Mouse (Mus musculus) CH12.LX (cell line): ENCODE results near the gene Zfp239. TPM values are rescaled to one million over a fixed set of nuclear protein-coding genes. Genes with fewer than 3 reads are reported as not detected.

ENCODE experiments used
- DNase-seq: peaks from one replicate; pipeline ENCODE4 v3.0.0-alpha.2; 2013; ENCODE audit errors: extremely low read depth
- H3K27ac ChIP-seq: 2 replicates; pipeline ENCODE4 v1.5.1; 2012; ENCODE audit warnings: low read depth, mild to moderate bottlenecking, control low read depth, moderate library complexity; ENCODE audit not compliant: insufficient read depth
- H3K27me3 ChIP-seq: replicated peaks from 2 replicates; pipeline ENCODE3; 2012; ENCODE audit warnings: inconsistent platforms
- H3K36me3 ChIP-seq, 2 experiments: replicated peaks in 1 of 2; 2 replicates each; pipeline versions ENCODE3 to v1.6.1; 2012; ENCODE audit warnings: inconsistent platforms in 1 of 2, low read length in 1 of 2, mild to moderate bottlenecking in 1 of 2, mixed read lengths in 1 of 2, moderate library complexity in 1 of 2; ENCODE audit not compliant: control insufficient read depth in 1 of 2, insufficient read depth in 1 of 2
- H3K4me1 ChIP-seq, 2 experiments: 2 replicates each; pipeline ENCODE4 v1.6.1; 2012; ENCODE audit warnings: inconsistent platforms in 1 of 2, moderate library complexity in 1 of 2; ENCODE audit not compliant: insufficient read depth in 2 of 2, control insufficient read depth in 1 of 2
- H3K4me2 ChIP-seq: 2 replicates; pipeline ENCODE4 v1.6.1; 2012; ENCODE audit warnings: low read depth, mild to moderate bottlenecking, control low read depth; ENCODE audit not compliant: poor library complexity, insufficient read depth, severe bottlenecking
- H3K4me3 ChIP-seq, 3 experiments: fragments of 150-350 bp in 1 of 3; sonication (generic) in 1 of 3; replicated peaks in 1 of 3; 2 replicates each; pipeline versions ENCODE3 to v1.5.1; 2011 to 2012; ENCODE audit warnings: low read depth in 2 of 3, low read length in 2 of 3, mild to moderate bottlenecking in 2 of 3, moderate library complexity in 2 of 3, control low read depth in 1 of 3, improper control_type of control experiment in 1 of 3, inconsistent platforms in 1 of 3, mixed read lengths in 1 of 3; ENCODE audit not compliant: poor library complexity in 1 of 3
- H3K79me2 ChIP-seq: replicated peaks from 2 replicates; pipeline ENCODE4 v1.6.1; 2012; ENCODE audit warnings: mild to moderate bottlenecking, moderate library complexity; ENCODE audit not compliant: control insufficient read depth, poor library complexity, insufficient read depth, severe bottlenecking; ENCODE audit errors: extremely low read depth
- H3K9ac ChIP-seq: 2 replicates; pipeline ENCODE4 v1.6.1; 2012; ENCODE audit warnings: low read depth, mild to moderate bottlenecking, control low read depth, moderate library complexity; ENCODE audit not compliant: insufficient read depth
- H3K9me3 ChIP-seq: replicated peaks from 2 replicates; pipeline ENCODE3; 2012; ENCODE audit warnings: low read length, inconsistent platforms, mixed read lengths
- CHD1 ChIP-seq: IDR thresholded peaks from 2 replicates; pipeline ENCODE4 v1.6.1; 2012; ENCODE audit warnings: low read depth, low read length, improper control_type of control experiment, inconsistent platforms
- ELF1 ChIP-seq: IDR thresholded peaks from 2 replicates; pipeline ENCODE4 v1.6.1; 2014; ENCODE audit warnings: low read depth, mild to moderate bottlenecking, inconsistent platforms, low read length, improper control_type of control experiment
- EP300 ChIP-seq: IDR thresholded peaks from 2 replicates; pipeline ENCODE4 v1.6.1; 2011; ENCODE audit warnings: low read length, improper control_type of control experiment
- ETS1 ChIP-seq: conservative IDR thresholded peaks from 2 replicates; pipeline ENCODE4 v1.6.1; 2012; ENCODE audit warnings: low read depth, mild to moderate bottlenecking, inconsistent platforms, low read length, improper control_type of control experiment, moderate library complexity
- IRF4 ChIP-seq: IDR thresholded peaks from 2 replicates; pipeline ENCODE4 v1.6.1; 2014; ENCODE audit warnings: low read depth, mild to moderate bottlenecking, inconsistent platforms, low read length, improper control_type of control experiment
- JUN ChIP-seq: IDR thresholded peaks from 2 replicates; pipeline ENCODE4 v1.6.1; 2011; ENCODE audit warnings: low read depth, mild to moderate bottlenecking, low read length, improper control_type of control experiment, moderate library complexity; ENCODE audit not compliant: insufficient read depth
- KAT2A ChIP-seq: IDR thresholded peaks from 2 replicates; pipeline ENCODE4 v1.6.1; 2012; ENCODE audit warnings: low read length, improper control_type of control experiment, inconsistent platforms; ENCODE audit not compliant: insufficient replicate concordance
- MAX ChIP-seq: IDR thresholded peaks from 2 replicates; pipeline ENCODE4 v1.6.1; 2011; ENCODE audit warnings: low read length, improper control_type of control experiment
- MAZ ChIP-seq: IDR thresholded peaks from 2 replicates; pipeline ENCODE4 v1.6.1; 2012; ENCODE audit warnings: low read depth, mild to moderate bottlenecking, inconsistent platforms, low read length, improper control_type of control experiment, moderate library complexity
- MXI1 ChIP-seq: IDR thresholded peaks from 2 replicates; pipeline ENCODE4 v1.6.1; 2011; ENCODE audit warnings: mild to moderate bottlenecking, low read depth, low read length, improper control_type of control experiment
- MYC ChIP-seq: IDR thresholded peaks from 2 replicates; pipeline ENCODE4 v1.6.1; 2011; ENCODE audit warnings: low read depth, mild to moderate bottlenecking, improper control_type of control experiment, low read length
- NELFE ChIP-seq: IDR thresholded peaks from 2 replicates; pipeline ENCODE4 v1.6.1; 2011; ENCODE audit warnings: low read depth, low read length, improper control_type of control experiment
- NRF1 ChIP-seq: IDR thresholded peaks from 2 replicates; pipeline ENCODE4 v1.6.1; 2014; ENCODE audit warnings: low read depth, mild to moderate bottlenecking, inconsistent platforms, low read length, improper control_type of control experiment, moderate library complexity
- RAD21 ChIP-seq: IDR thresholded peaks from 2 replicates; pipeline ENCODE4 v1.6.1; 2011; ENCODE audit warnings: low read depth, mild to moderate bottlenecking, low read length, improper control_type of control experiment, moderate library complexity
- RCOR1 ChIP-seq: conservative IDR thresholded peaks from 2 replicates; pipeline ENCODE4 v1.6.1; 2012; ENCODE audit warnings: low read depth, mild to moderate bottlenecking, inconsistent platforms, low read length, improper control_type of control experiment
- TBP ChIP-seq: conservative IDR thresholded peaks from 2 replicates; pipeline ENCODE4 v1.6.1; 2011; ENCODE audit warnings: low read depth, low read length, improper control_type of control experiment
- TCF12 ChIP-seq: IDR thresholded peaks from 2 replicates; pipeline ENCODE4 v1.6.1; 2014; ENCODE audit warnings: low read depth, mild to moderate bottlenecking, inconsistent platforms, low read length, improper control_type of control experiment
- ZC3H11A ChIP-seq: IDR thresholded peaks from 2 replicates; pipeline ENCODE4 v1.6.1; 2012; ENCODE audit warnings: low read depth, mild to moderate bottlenecking, inconsistent platforms, low read length, improper control_type of control experiment
- ZKSCAN1 ChIP-seq: IDR thresholded peaks from 2 replicates; pipeline ENCODE4 v1.6.1; 2012; ENCODE audit warnings: low read depth, inconsistent platforms, low read length, improper control_type of control experiment, borderline replicate concordance
- ZMIZ1 ChIP-seq: IDR thresholded peaks from 2 replicates; pipeline ENCODE4 v1.6.1; 2012; ENCODE audit warnings: low read depth, mild to moderate bottlenecking, inconsistent platforms, low read length, improper control_type of control experiment
- ZNF384 ChIP-seq: IDR thresholded peaks from 2 replicates; pipeline ENCODE4 v1.6.1; 2012; ENCODE audit warnings: low read depth, low read length, improper control_type of control experiment, inconsistent platforms
- dilution Hi-C: fragments of 300-500 bp; cut with MboI; formaldehyde crosslinking; loops from 2 replicates; pipeline ENCODE4 v1.14.3; 2020; ENCODE audit warnings: low sequenced_read_pairs; ENCODE audit not compliant: extremely low pct_unique_long_range_greater_than_20kb, extremely low pct_ligation_motif_present
- in situ Hi-C: fragments of 300-500 bp; cut with MboI; formaldehyde crosslinking; loops from 3 replicates; pipeline ENCODE4 v1.14.3; 2019; ENCODE audit warnings: low sequenced_read_pairs, low pct_ligation_motif_present, low pct_unique_long_range_greater_than_20kb, mixed read lengths
- polyA plus RNA-seq: library from polyadenylated mRNA; unstranded; fragments of >175 nt; gene quantifications from 2 replicates; pipeline ENCODE4 v1.2.1, GENCODE M21; 2012; ENCODE audit warnings: low read depth; ENCODE audit not compliant: insufficient read length
- total RNA-seq, 2 experiments: library from RNA; depleted of rRNA; stranded (reverse); fragments of 300-350 nt in 1 of 2; fragments of >200 nt in 1 of 2; gene quantifications; 2 replicates each; pipeline ENCODE4 v1.2.3; 2012 to 2014

Gene Zfp239
- total and polyA plus RNA-seq, 3 experiments = 13.1 to 19.6 (median 16.6) TPM

DNA sequence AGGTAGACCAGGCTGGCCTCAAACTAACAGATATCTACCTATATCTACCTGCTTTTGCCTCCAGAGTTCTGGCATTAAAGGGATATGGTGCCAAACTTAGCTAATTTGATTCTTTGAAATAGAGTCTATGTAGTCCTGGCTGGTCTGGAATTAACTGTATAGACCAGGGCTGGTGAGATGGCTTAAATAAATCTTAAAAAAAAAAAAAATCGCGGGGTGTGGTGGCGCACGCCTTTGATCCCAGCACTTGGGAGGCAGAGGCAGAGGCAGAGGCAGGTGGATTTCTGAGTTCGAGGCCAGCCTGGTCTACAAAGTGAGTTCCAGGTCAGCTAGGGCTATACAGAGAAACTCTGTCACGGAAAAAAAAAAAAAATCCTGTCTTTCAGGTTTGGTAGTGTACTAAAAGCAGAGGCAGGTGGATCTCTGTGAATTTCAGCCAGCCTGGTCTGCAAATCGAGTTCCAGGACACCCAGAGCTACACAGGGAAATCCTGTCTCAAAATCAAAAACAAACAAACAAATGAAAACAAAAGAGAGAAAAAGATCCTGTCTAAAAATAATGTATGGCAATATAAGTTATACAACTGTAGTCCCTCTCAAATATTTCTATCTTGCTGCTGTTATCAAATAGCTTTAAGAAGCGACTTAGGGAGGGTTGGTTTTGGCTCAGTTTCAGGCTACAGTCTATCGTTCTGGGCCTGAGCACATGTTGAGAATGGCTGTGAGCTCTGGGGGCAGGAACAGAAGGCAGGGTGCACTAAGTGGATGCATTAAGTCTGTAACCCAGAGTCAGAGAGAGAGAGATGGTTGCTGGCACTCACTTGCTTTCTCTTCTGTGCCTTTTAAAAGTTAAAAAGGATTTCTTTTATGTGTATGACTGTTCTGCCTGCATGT, 39.9 kb downstream of the Zfp239 start:
- Histone ChIP-seq H3K36me3 (peaks cover 0 to 5% of the 10 kb centered on the region in 2 experiments), H3K9ac (peak overlapping the region; percentile 88), H3K27ac (no peak overlapping the region), H3K4me2 (peak overlapping the region; percentile 98), H3K79me2 (peaks cover 54% of the 10 kb centered on the region), H3K9me3 (no peaks in the 10 kb centered on the region), H3K4me1 (peaks cover 9 to 30% of the 10 kb centered on the region in 2 experiments; a peak in 3 of 4 replicates), H3K4me3 (peak overlapping the region in 2 of 3 experiments; percentile 61 to 88), H3K27me3 (no peaks in the 10 kb centered on the region)
- dilution Hi-C loops (no loop called here), in situ Hi-C loops (no loop called here)
- DNase-seq = no peak
- TF ChIP-seq MAX = 0 out of 2 replicates have a peak, but pooled peaks have one; percentile 22
- no peak for TF ChIP-seq EP300
- TF ChIP-seq CHD1 = 0 out of 2 replicates have a peak, but pooled peaks have one; percentile 51
- no peak for TF ChIP-seq RAD21
- TF ChIP-seq ZMIZ1 = no peak
- TF ChIP-seq ZNF384 = peak; percentile 64
- TF ChIP-seq NRF1 = no peak
- peak; percentile 70 for TF ChIP-seq MYC
- TF ChIP-seq ELF1 = no peak
- TF ChIP-seq MXI1 = no peak

DNA sequence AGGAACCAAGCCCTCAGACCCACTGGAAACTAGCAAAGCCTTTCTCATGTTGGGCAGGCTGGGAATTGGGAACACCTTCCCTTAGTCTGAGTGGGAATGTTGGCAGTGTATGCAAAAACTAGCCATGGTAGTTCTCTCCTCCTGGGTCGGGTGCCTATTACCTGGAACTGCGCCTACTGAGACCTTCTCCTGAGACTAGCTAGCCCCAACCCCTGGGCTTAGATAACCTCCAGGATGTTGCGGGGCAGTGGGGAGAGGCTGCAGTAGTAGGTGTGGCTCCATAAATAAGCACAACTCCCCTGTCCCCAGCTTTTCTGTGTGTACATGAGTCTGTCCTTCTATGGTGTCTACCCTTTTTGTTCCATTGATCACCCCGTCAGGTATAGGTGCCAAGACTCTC, 40.7 kb downstream of the Zfp239 start:
- H3K9me3 ChIP-seq = no peaks in the 10 kb centered on the region
- TF ChIP-seq ETS1 (no peak), EP300 (no peak), NELFE (no peak), ZKSCAN1 (no peak), JUN (no peak), MAZ (no peak), IRF4 (no peak), TCF12 (no peak), KAT2A (no peak), RCOR1 (no peak), ZC3H11A (no peak), NRF1 (no peak), TBP (no peak), MAX (no peak)
- H3K4me3 ChIP-seq = peak overlapping the region; percentile 19 to 44 (median 20)
- H3K4me2 ChIP-seq = peak overlapping the region; percentile 98
- H3K27me3 ChIP-seq = no peaks in the 10 kb centered on the region
- peaks cover 0 to 5% of the 10 kb centered on the region in 2 experiments for H3K36me3 ChIP-seq
- H3K27ac ChIP-seq = no peak overlapping the region
- peaks cover 61% of the 10 kb centered on the region for H3K79me2 ChIP-seq
- dilution Hi-C loops (no loop called here), in situ Hi-C loops (no loop called here)
- peak overlapping the region; percentile 88; the same call in 1 of the 2 replicates for H3K9ac ChIP-seq
- no peak for DNase-seq
- peaks cover 9 to 30% of the 10 kb centered on the region in 2 experiments; a peak in 3 of 4 replicates for H3K4me1 ChIP-seq
